Mouse (Mus musculus) kidney, embryonic 14.5 days (tissue): ENCODE data around the gene Grm4. TPM values are rescaled to one million over a fixed set of nuclear protein-coding genes. Genes with fewer than 3 reads are reported as not detected.

Experiments used
- ATAC-seq: fragments of 200-750 bp; cut with Nextera tagmentation; 2 replicates; pipeline ENCODE4 v1.8.0; 2017; ENCODE audit warnings: moderate number of reproducible peaks, mild to moderate bottlenecking, moderate TSS enrichment, moderate library complexity; ENCODE audit not compliant: low FRiP score, low TSS enrichment
- H3K27ac ChIP-seq: fragments of 300-500 bp; sonication (generic); 2 replicates; pipeline ENCODE4 v1.5.1; 2014; ENCODE audit warnings: low read depth, mild to moderate bottlenecking, low read length, moderate library complexity, mixed read lengths
- H3K27me3 ChIP-seq: fragments of 300-500 bp; sonication (generic); 2 replicates; pipeline ENCODE4 v1.6.1; 2014; ENCODE audit warnings: mild to moderate bottlenecking, low read length; ENCODE audit not compliant: control insufficient read depth, insufficient read depth
- H3K36me3 ChIP-seq: fragments of 300-500 bp; sonication (generic); 2 replicates; pipeline ENCODE4 v1.6.1; 2014; ENCODE audit warnings: low read length, mixed read lengths; ENCODE audit not compliant: control insufficient read depth, insufficient read depth
- H3K4me1 ChIP-seq: fragments of 300-500 bp; sonication (generic); 2 replicates; pipeline ENCODE4 v1.6.1; 2014; ENCODE audit warnings: low read length, mixed read lengths; ENCODE audit not compliant: control insufficient read depth, insufficient read depth
- H3K4me2 ChIP-seq: fragments of 300-500 bp; sonication (generic); replicated peaks from 2 replicates; pipeline ENCODE4 v1.6.1; 2014; ENCODE audit warnings: low read depth, mild to moderate bottlenecking, low read length
- H3K4me3 ChIP-seq: fragments of 300-500 bp; sonication (generic); 2 replicates; pipeline ENCODE4 v1.5.1; 2014; ENCODE audit warnings: mild to moderate bottlenecking, low read length
- H3K9ac ChIP-seq: fragments of 300-500 bp; sonication (generic); 2 replicates; pipeline ENCODE4 v1.6.1; 2014; ENCODE audit warnings: low read depth, mild to moderate bottlenecking, low read length, moderate library complexity
- H3K9me3 ChIP-seq: fragments of 300-500 bp; sonication (generic); 2 replicates; pipeline ENCODE4 v1.6.1; 2016; ENCODE audit warnings: low read length; ENCODE audit not compliant: control insufficient read depth
- WGBS: fragments of 180-500 bp; shearing (Covaris S2); extraction: QIAGEN DNeasy Blood & Tissue Kit; methylation state at CpG from one replicate; pipeline ENCODE4 v1.1.7; 2014; 5-methylcytosine and 5-hydroxymethylcytosine counted together
- polyA plus RNA-seq: library from polyadenylated mRNA; unstranded; fragments of >200 nt; fragmentation: Nextera tagmentation; extraction: Ambion mirVana; gene quantifications from 2 replicates; pipeline ENCODE4 v1.2.1, GENCODE M21; 2014

Gene Grm4
- polyA plus RNA-seq, 1 experiment from 2014 or later = 1.6 TPM

GRCm38 (mm10) chr17:27442538-27443113, 78.6 kb downstream of the Grm4 start:
- Histone ChIP-seq H3K4me3 (no peak overlapping the region), H3K9me3 (no peaks in the 10 kb centered on the region), H3K27ac (no peak overlapping the region), H3K27me3 (peaks cover 3% of the 10 kb centered on the region; the same call in 1 of the 2 replicates), H3K4me2 (no peak overlapping the region), H3K4me1 (peaks cover 7% of the 10 kb centered on the region; the same call in 1 of the 2 replicates), H3K36me3 (no peaks in the 10 kb centered on the region), H3K9ac (no peak overlapping the region)
- no peak for ATAC-seq
- WGBS = 26% methylated on average over 13 of the region's 13 CpGs

DNA sequence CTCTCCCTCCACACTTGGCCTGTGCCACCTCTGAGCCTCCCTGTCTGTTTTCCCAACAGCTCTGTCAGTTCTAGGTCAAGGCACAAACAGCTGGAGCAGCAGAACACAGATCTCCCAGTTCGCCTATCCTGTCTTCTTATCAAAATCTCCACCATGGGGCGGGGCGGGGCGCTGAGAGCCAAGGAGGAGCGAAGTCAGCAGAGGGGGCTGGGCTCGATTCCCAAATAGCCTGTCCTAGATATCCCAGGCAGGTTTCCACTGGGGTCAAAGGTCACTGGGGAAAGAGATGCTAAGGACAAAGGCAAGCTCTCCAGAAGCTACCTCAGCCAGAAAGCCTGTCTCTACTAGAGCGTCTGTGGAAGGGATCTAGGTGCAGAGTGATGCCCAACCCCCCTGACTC, 79.4 kb downstream of the Grm4 start:
- no peak overlapping the region for H3K9ac ChIP-seq
- H3K27me3 ChIP-seq = peaks cover 3% of the 10 kb centered on the region; the same call in 1 of the 2 replicates
- no peak for ATAC-seq
- peaks cover 7% of the 10 kb centered on the region; the same call in 1 of the 2 replicates for H3K4me1 ChIP-seq
- H3K27ac ChIP-seq = no peak overlapping the region
- WGBS = 70% methylated on average over 7 of the region's 7 CpGs
- no peaks in the 10 kb centered on the region for H3K9me3 ChIP-seq
- H3K36me3 ChIP-seq = no peaks in the 10 kb centered on the region
- H3K4me2 ChIP-seq = no peak overlapping the region
- H3K4me3 ChIP-seq = no peak overlapping the region

GRCm38 (mm10) chr17:27435799-27436198, 85.4 kb downstream of the Grm4 start:
- Histone ChIP-seq H3K4me2 (0 out of 2 replicates have a peak overlapping the region, but pooled peaks have one; percentile 4), H3K4me3 (no peak overlapping the region), H3K9me3 (no peaks in the 10 kb centered on the region), H3K4me1 (peaks cover 15% of the 10 kb centered on the region), H3K27me3 (0 out of 2 replicates have a peak, but pooled peaks cover 3% of the 10 kb centered on the region), H3K9ac (no peak overlapping the region), H3K36me3 (no peaks in the 10 kb centered on the region), H3K27ac (no peak overlapping the region)
- 21% methylated on average over 13 of the region's 13 CpGs for WGBS
- peak; percentile 16; the same call in 1 of the 2 replicates for ATAC-seq

GRCm38 (mm10) chr17:27435225-27435624, 86.0 kb downstream of the Grm4 start:
- no peak for ATAC-seq
- 90% methylated on average over 15 of the region's 15 CpGs for whole genome bisulfite sequencing
- Histone ChIP-seq H3K4me1 (peaks cover 15% of the 10 kb centered on the region), H3K27ac (no peak overlapping the region), H3K4me3 (no peak overlapping the region), H3K9ac (no peak overlapping the region), H3K4me2 (peak overlapping the region; percentile 4; the same call in 1 of the 2 replicates), H3K9me3 (no peaks in the 10 kb centered on the region), H3K27me3 (0 out of 2 replicates have a peak, but pooled peaks cover 3% of the 10 kb centered on the region), H3K36me3 (no peaks in the 10 kb centered on the region)

DNA sequence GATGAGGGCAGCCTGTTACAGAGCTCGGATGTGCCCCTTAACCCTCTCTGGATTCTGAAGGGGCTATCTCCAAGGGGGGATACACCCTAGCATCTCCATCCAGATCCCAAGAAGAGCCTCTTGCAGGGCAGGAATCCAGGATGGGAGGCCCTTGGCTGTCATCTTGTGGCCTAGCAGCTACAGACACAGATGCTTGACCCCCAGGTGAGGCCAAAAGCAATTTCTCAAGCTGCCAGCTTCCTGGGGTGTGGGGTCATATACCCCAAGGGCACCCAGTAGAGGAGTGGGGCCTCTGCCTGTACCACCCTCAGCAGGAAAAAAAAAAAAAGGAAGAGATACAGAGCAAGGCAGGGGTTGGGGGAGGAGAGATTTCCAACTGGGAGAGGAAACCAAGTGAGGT, 87.1 kb downstream of the Grm4 start:
- Histone ChIP-seq H3K4me3 (no peak overlapping the region), H3K27ac (no peak overlapping the region), H3K9me3 (no peaks in the 10 kb centered on the region), H3K36me3 (no peaks in the 10 kb centered on the region), H3K9ac (no peak overlapping the region), H3K27me3 (0 out of 2 replicates have a peak, but pooled peaks cover 3% of the 10 kb centered on the region), H3K4me1 (peaks cover 18% of the 10 kb centered on the region), H3K4me2 (no peak overlapping the region)
- 88% methylated on average over 1 of the region's 1 CpGs for WGBS
- ATAC-seq = no peak

GRCm38 (mm10) chr17:27433179-27433680, 88.0 kb downstream of the Grm4 start:
- Histone ChIP-seq H3K27ac (no peak overlapping the region), H3K4me3 (no peak overlapping the region), H3K36me3 (no peaks in the 10 kb centered on the region), H3K4me1 (peaks cover 18% of the 10 kb centered on the region), H3K9me3 (peaks cover 8% of the 10 kb centered on the region), H3K9ac (no peak overlapping the region), H3K27me3 (0 out of 2 replicates have a peak, but pooled peaks cover 3% of the 10 kb centered on the region), H3K4me2 (no peak overlapping the region)
- 89% methylated on average over 3 of the region's 3 CpGs for WGBS
- no peak for ATAC-seq

DNA sequence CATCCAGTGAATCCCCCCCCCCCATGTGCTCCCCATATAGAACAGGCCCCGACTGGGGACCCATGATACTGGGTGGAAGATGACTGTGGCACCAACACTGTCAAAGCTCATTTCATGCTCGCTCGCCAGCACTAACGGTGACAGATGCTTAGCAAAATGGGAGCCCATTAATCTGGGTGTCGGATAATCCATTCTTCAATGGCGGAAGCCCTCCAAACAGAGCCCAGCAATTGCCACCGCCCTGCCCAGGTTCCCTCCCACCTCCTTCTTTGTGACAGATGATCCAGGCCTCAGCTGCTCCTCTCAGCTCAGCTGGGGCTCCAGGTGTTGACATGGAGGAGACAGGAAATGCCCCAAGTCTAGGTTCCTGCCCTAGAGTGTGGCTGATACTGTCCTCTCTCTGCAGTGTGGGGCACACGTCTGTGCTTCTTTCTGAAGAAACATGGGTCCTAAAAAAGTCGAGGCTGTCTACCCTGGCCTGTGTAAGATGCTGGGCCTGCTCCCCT, 89.0 kb downstream of the Grm4 start:
- peaks cover 18% of the 10 kb centered on the region for H3K4me1 ChIP-seq
- H3K27ac ChIP-seq = no peak overlapping the region
- 54% methylated on average over 9 of the region's 9 CpGs for WGBS

GRCm38 (mm10) chr17:27431049-27431839, 90.0 kb downstream of the Grm4 start:
- Histone ChIP-seq H3K9ac (no peak overlapping the region), H3K27ac (no peak overlapping the region), H3K9me3 (peaks cover 11% of the 10 kb centered on the region), H3K4me1 (peaks cover 18% of the 10 kb centered on the region), H3K4me3 (no peak overlapping the region), H3K27me3 (no peaks in the 10 kb centered on the region), H3K36me3 (no peaks in the 10 kb centered on the region), H3K4me2 (no peak overlapping the region)
- 84% methylated on average over 26 of the region's 26 CpGs for WGBS
- ATAC-seq = no peak

More for the DNA sequence above, 89.0 kb downstream of the Grm4 start:
- Histone ChIP-seq H3K4me2 (no peak overlapping the region), H3K9me3 (peaks cover 11% of the 10 kb centered on the region), H3K36me3 (no peaks in the 10 kb centered on the region), H3K27me3 (no peaks in the 10 kb centered on the region), H3K4me3 (no peak overlapping the region), H3K9ac (no peak overlapping the region)
- ATAC-seq = no peak
